Mouse (Mus musculus) testis, adult 2 months (tissue): Measurements from ENCODE around the gene Cfap97d1.

Experiments used
- CTCF ChIP-seq: fragments of 200-500 bp; IDR thresholded peaks from 2 replicates; pipeline ENCODE4 v1.5.1; 2012; ENCODE audit warnings: low read depth, mild to moderate bottlenecking, inconsistent platforms, low read length, moderate library complexity; ENCODE audit not compliant: control insufficient read depth, insufficient read depth, insufficient replicate concordance
- POLR2A ChIP-seq: fragments of 200-500 bp; IDR thresholded peaks from 2 replicates; pipeline ENCODE4 v1.6.1; 2012; ENCODE audit warnings: low read depth, mild to moderate bottlenecking, inconsistent platforms, low read length, moderate library complexity; ENCODE audit not compliant: control insufficient read depth

DNA sequence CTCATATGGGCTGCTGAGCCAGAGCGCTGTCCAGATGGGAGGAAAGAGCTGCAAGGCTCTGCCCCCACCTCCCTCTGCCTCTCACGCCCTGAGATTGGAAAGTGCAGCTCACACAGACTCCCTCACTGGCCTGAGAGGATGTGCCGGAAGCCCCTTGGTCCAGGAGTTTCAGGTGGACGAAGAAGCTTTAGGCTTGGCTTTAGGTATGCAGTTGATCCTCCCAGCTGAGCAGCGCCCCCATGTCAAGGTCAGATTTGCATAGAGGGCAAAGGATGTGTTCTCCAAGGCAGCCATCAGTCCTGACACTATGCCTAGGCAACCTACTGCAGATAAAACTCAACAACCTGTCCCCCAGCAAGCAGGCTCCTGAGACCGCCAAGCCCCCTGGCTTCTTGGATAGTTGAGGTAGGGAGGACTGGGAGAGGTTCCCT is 1.1 kb upstream of the Cfap97d1 start:
- TF ChIP-seq POLR2A: no peak
- TF ChIP-seq CTCF: no peak
